Mouse (Mus musculus) embryonic facial prominence, embryonic 12.5 days (tissue): ENCODE results near the gene Gcnt2. TPM values are rescaled to one million over a fixed set of nuclear protein-coding genes. Genes with fewer than 3 reads are reported as not detected.

ENCODE experiments used
- ATAC-seq: fragments of 200-750 bp; cut with Nextera tagmentation; 2 replicates; pipeline ENCODE4 v1.8.0; 2017; ENCODE audit not compliant: insufficient number of reproducible peaks, insufficient read depth, low FRiP score, low TSS enrichment
- H3K27ac ChIP-seq: fragments of 300-500 bp; sonication (generic); 2 replicates; pipeline ENCODE4 v1.5.1; 2016; ENCODE audit warnings: mild to moderate bottlenecking
- H3K27me3 ChIP-seq: fragments of 300-500 bp; sonication (generic); 2 replicates; pipeline ENCODE4 v1.6.1; 2016; ENCODE audit warnings: mild to moderate bottlenecking, moderate library complexity
- H3K36me3 ChIP-seq: fragments of 300-500 bp; sonication (generic); 2 replicates; pipeline ENCODE4 v1.6.1; 2016; ENCODE audit warnings: mild to moderate bottlenecking
- H3K4me1 ChIP-seq: fragments of 300-500 bp; sonication (generic); 2 replicates; pipeline ENCODE4 v1.6.1; 2016
- H3K4me2 ChIP-seq: fragments of 300-500 bp; sonication (generic); replicated peaks from 2 replicates; pipeline ENCODE4 v1.6.1; 2016; ENCODE audit warnings: mild to moderate bottlenecking, moderate library complexity
- H3K4me3 ChIP-seq: fragments of 300-500 bp; sonication (generic); 2 replicates; pipeline ENCODE4 v1.5.1; 2016; ENCODE audit warnings: mild to moderate bottlenecking
- H3K9ac ChIP-seq: fragments of 300-500 bp; sonication (generic); 2 replicates; pipeline ENCODE4 v1.6.1; 2016; ENCODE audit warnings: mild to moderate bottlenecking, moderate library complexity
- H3K9me3 ChIP-seq: fragments of 300-500 bp; sonication (generic); 2 replicates; pipeline ENCODE4 v1.6.1; 2016; ENCODE audit warnings: mild to moderate bottlenecking, moderate library complexity
- WGBS: fragments of 180-500 bp; shearing (Covaris S2); methylation state at CpG from one replicate; pipeline ENCODE4 v1.1.7; 2016; 5-methylcytosine and 5-hydroxymethylcytosine counted together
- microRNA-seq: library from miRNA; unstranded; fragments of <30 nt; microRNA quantifications from one replicate; pipeline ENCODE4, GENCODE M21; 2017
- polyA plus RNA-seq: library from polyadenylated mRNA; unstranded; fragments of >200 nt; fragmentation: Nextera tagmentation; extraction: Ambion mirVana; gene quantifications from 2 replicates; pipeline ENCODE4 v1.2.1, GENCODE M21; 2016

Gene Gcnt2
- polyA plus RNA-seq, 1 experiment from 2014 or later, result 2.9 TPM

- peaks cover 81% of the 10 kb centered on the region for H3K36me3 ChIP-seq
These were observed 148.7 kb downstream of the Gcnt2 start for GRCm38 (mm10) chr13:41008271-41008670.

GRCm38 (mm10) chr13:41008946-41009345, 149.4 kb downstream of the Gcnt2 start:
- H3K27ac ChIP-seq, result no peak overlapping the region
- H3K4me2 ChIP-seq, result no peak overlapping the region
- ATAC-seq, result no peak
- H3K9ac ChIP-seq, result no peak overlapping the region
- no peak overlapping the region for H3K4me3 ChIP-seq
- H3K27me3 ChIP-seq, result no peaks in the 10 kb centered on the region
- WGBS, result 89% methylated on average over 8 of the region's 8 CpGs
- H3K4me1 ChIP-seq, result no peaks in the 10 kb centered on the region
- peaks cover 81% of the 10 kb centered on the region for H3K36me3 ChIP-seq
- H3K9me3 ChIP-seq, result no peaks in the 10 kb centered on the region

More at GRCm38 (mm10) chr13:41008271-41008670, 148.7 kb downstream of the Gcnt2 start:
- Histone ChIP-seq H3K27me3 (no peaks in the 10 kb centered on the region), H3K4me3 (no peak overlapping the region), H3K4me1 (no peaks in the 10 kb centered on the region), H3K27ac (no peak overlapping the region), H3K4me2 (no peak overlapping the region), H3K9ac (no peak overlapping the region), H3K9me3 (no peaks in the 10 kb centered on the region)
- WGBS, result 92% methylated on average over 10 of the region's 10 CpGs
- ATAC-seq, result no peak

Small RNA genes lying within 50 kb of the gene (microRNA-seq; reads per million reads assigned to microRNA genes)
- not detected for gene Mir5124a

Other genes starting within 250 kb of the Gcnt2 start
- 8.5 and 9.5 TPM in 2 replicates for gene Tfap2a, start 121.4 kb upstream of the Gcnt2 start, polyA plus RNA-seq
- 55.7 and 58.2 TPM in 2 replicates for gene Pak1ip1, start 141.3 kb downstream of the Gcnt2 start, polyA plus RNA-seq
- 183 and 197 TPM in 2 replicates for gene Tmem14c, start 156.5 kb downstream of the Gcnt2 start, polyA plus RNA-seq
- 0.72 and 0.78 TPM in 2 replicates for gene Mak, start 220.0 kb downstream of the Gcnt2 start, polyA plus RNA-seq